18 mouse cellular contexts compared by ENCODE assay signal in the genomic region with DNA sequence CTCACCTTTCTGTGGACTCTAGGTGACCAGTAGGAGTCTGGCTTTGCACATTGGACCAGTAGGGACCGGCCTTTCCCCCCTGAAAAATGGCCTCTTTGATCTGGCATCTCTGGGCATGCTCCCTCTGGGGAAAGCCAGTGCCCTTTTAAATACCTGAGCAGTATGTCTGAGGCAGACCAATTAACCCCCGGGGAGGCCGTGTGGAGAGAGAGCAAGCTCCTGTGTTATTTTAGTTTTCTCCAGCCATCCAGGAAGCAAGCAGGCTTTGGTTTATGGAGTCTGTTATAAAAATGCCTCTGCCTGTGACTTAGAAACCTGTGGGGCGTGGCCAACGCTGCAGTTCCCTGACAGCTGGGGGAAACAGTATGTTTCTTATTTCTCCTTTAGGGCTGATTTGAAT.
DNase-seq lines count a peak whose midpoint lies in the region.
"Had no signal": no experiment of that assay in that cellular context is flagged by ENCODE, and none has a peak within 500 bp of the region (broad histone marks: within the 10 kb centered on the region; RNA-seq: fewer than 3 reads in every experiment).

No protein-coding gene starts in this region.

- H3K4me1 ChIP-seq in forebrain, embryonic 10.5 days, result peaks cover 6% of the 10 kb centered on the region; the same call in 1 of the 2 replicates
- H3K4me1 ChIP-seq: liver, embryonic 15.5 days; megakaryocyte, embryonic 14.5 days had no signal

- H3K27ac ChIP-seq in forebrain, embryonic 10.5 days, result no peak overlapping the region
- H3K27ac ChIP-seq: heart, adult 2 months; hindbrain, embryonic 13.5 days; intestine, embryonic 15.5 days; liver, embryonic 15.5 days had no signal

- 73% methylated on average over 5 of the region's 5 CpGs for WGBS in forebrain, embryonic 10.5 days

- H3K9me3 ChIP-seq in forebrain, embryonic 10.5 days, result no peaks in the 10 kb centered on the region
- H3K9me3 ChIP-seq: hindbrain, embryonic 13.5 days; intestine, embryonic 15.5 days; liver, embryonic 15.5 days had no signal

- DNase-seq in embryo, embryonic 10.5 days (ENCODE audit: low spot score), result peak; percentile 27
- DNase-seq in embryo, embryonic 11.5 days (ENCODE audit: low read depth, low spot score), result peak; percentile 31
- peak; percentile 13 to 31 for DNase-seq in kidney, adult 8-10 months
- DNase-seq in kidney, postnatal 36 days, result peak; percentile 31 to 32
- DNase-seq in right cerebral cortex, postnatal 25 days, result no peak
- no peak for DNase-seq in urinary bladder, postnatal 25 days (ENCODE audit: low spot score)
- no peak for DNase-seq in forebrain, embryonic 10.5 days (ENCODE audit: extremely low spot score, low spot score)
- DNase-seq in right cerebral cortex, postnatal 4 days, result no peak
- DNase-seq: adrenal gland, postnatal 14 days; cerebellum, adult 18-20 months; heart, adult 2 months; thymus, postnatal 36 days had no signal

- no peaks in the 10 kb centered on the region for H3K27me3 ChIP-seq in forebrain, embryonic 10.5 days (ENCODE audit: poor library complexity, severe bottlenecking)
- H3K27me3 ChIP-seq: hindbrain, embryonic 13.5 days; intestine, embryonic 15.5 days; liver, embryonic 15.5 days; megakaryocyte, embryonic 14.5 days; Patski had no signal

- no peak overlapping the region for H3K4me3 ChIP-seq in forebrain, embryonic 10.5 days
- H3K4me3 ChIP-seq: erythroblast, embryonic 14.5 days; heart, adult 2 months; hindbrain, embryonic 13.5 days; intestine, embryonic 15.5 days; liver, embryonic 15.5 days; megakaryocyte, embryonic 14.5 days had no signal

- no peaks in the 10 kb centered on the region for H3K36me3 ChIP-seq in forebrain, embryonic 10.5 days (replicated peaks)
- H3K36me3 ChIP-seq: hindbrain, embryonic 13.5 days; intestine, embryonic 15.5 days; liver, embryonic 15.5 days had no signal

Comparison
In these comparisons a context has a peak if more than half of its experiments do, and no peak if none do; other contexts are left out.
1. DNase-seq: peak in embryo, embryonic 10.5 days (single experiment), embryo, embryonic 11.5 days (single experiment), kidney, adult 8-10 months (2 of 2) and kidney, postnatal 36 days (2 of 2); none in right cerebral cortex, postnatal 25 days (single experiment), urinary bladder, postnatal 25 days (single experiment), forebrain, embryonic 10.5 days (single experiment) and right cerebral cortex, postnatal 4 days (single experiment).